Mouse (Mus musculus) bone marrow macrophage, adult 2 months (primary cell): ENCODE measurements at regions not wholly inside any gene's neighbourhood (a gene's known extent, or its start where the extent isn't known, plus 50 kb on each side); places are given as distances from the start of the nearest gene placed in this dataset.

Source experiments
- CTCF ChIP-seq: IDR thresholded peaks from 2 replicates; pipeline ENCODE4 v1.5.1; 2012; ENCODE audit warnings: low read depth, mild to moderate bottlenecking, low read length, moderate library complexity
- POLR2A ChIP-seq: IDR thresholded peaks from 2 replicates; pipeline ENCODE4 v1.6.1; 2012; ENCODE audit warnings: mild to moderate bottlenecking, low read depth, low read length, borderline replicate concordance

GRCm38 (mm10) chr14:52622184-52622583 is 126.6 kb upstream of the Olfr1507 start:
- TF ChIP-seq POLR2A = no peak
- TF ChIP-seq CTCF = no peak
